Mouse (Mus musculus) forebrain, embryonic 14.5 days (tissue): ENCODE measurements around the gene Nr6a1. TPM values are rescaled to one million over a fixed set of nuclear protein-coding genes. Genes with fewer than 3 reads are reported as not detected.

Source experiments
- ATAC-seq: fragments of 200-750 bp; cut with Nextera tagmentation; 2 replicates; pipeline ENCODE4 v1.8.0; 2017; ENCODE audit warnings: mild to moderate bottlenecking, moderate library complexity
- DNase-seq: peaks from one replicate; pipeline ENCODE4 v3.0.0-alpha.2; 2015; ENCODE audit warnings: low spot score
- H3K27ac ChIP-seq: fragments of 300-500 bp; sonication (generic); 2 replicates; pipeline ENCODE4 v1.5.1; 2014; ENCODE audit warnings: low read depth, mild to moderate bottlenecking, control low read depth, low read length, moderate library complexity
- H3K27me3 ChIP-seq: fragments of 300-500 bp; sonication (generic); replicated peaks from 2 replicates; pipeline ENCODE4 v1.6.1; 2014; ENCODE audit warnings: low read length, control low read depth, mixed read lengths; ENCODE audit not compliant: control insufficient read depth, insufficient read depth
- H3K36me3 ChIP-seq: fragments of 300-500 bp; sonication (generic); 2 replicates; pipeline ENCODE4 v1.6.1; 2014; ENCODE audit warnings: low read length, control low read depth; ENCODE audit not compliant: control insufficient read depth, insufficient read depth
- H3K4me1 ChIP-seq: fragments of 300-500 bp; sonication (generic); 2 replicates; pipeline ENCODE4 v1.6.1; 2014; ENCODE audit warnings: antibody characterized with exemption, low read length, control low read depth; ENCODE audit not compliant: control insufficient read depth, insufficient read depth
- H3K4me2 ChIP-seq: fragments of 300-500 bp; sonication (generic); 2 replicates; pipeline ENCODE4 v1.6.1; 2014; ENCODE audit warnings: mild to moderate bottlenecking, control low read depth, low read length
- H3K4me3 ChIP-seq: fragments of 300-500 bp; sonication (generic); 2 replicates; pipeline ENCODE4 v1.5.1; 2014; ENCODE audit warnings: low read depth, low read length, control low read depth
- H3K9ac ChIP-seq: fragments of 300-500 bp; sonication (generic); 2 replicates; pipeline ENCODE4 v1.6.1; 2014; ENCODE audit warnings: mild to moderate bottlenecking, low read length, control low read depth, moderate library complexity
- H3K9me3 ChIP-seq: fragments of 300-500 bp; sonication (generic); replicated peaks from 2 replicates; pipeline ENCODE4 v1.6.1; 2016; ENCODE audit warnings: low read length, control low read depth, mixed read lengths; ENCODE audit not compliant: control insufficient read depth
- WGBS: fragments of 180-500 bp; shearing (Covaris S2); extraction: QIAGEN DNeasy Blood & Tissue Kit; methylation state at CpG from one replicate; pipeline ENCODE4 v1.1.7; 2014; 5-methylcytosine and 5-hydroxymethylcytosine counted together
- polyA plus RNA-seq: library from polyadenylated mRNA; unstranded; fragments of >200 nt; fragmentation: Nextera tagmentation; extraction: Ambion mirVana; gene quantifications from 2 replicates; pipeline ENCODE4 v1.2.1, GENCODE M21; 2014

The Nr6a1 gene
- polyA plus RNA-seq, 1 experiment from 2014 or later = 0.67 TPM

GRCm38 (mm10) chr2:38964198-38964597 lies 36.7 kb upstream of the Nr6a1 start:
- Histone ChIP-seq H3K36me3 (no peaks in the 10 kb centered on the region), H3K4me2 (no peak overlapping the region), H3K27me3 (no peaks in the 10 kb centered on the region), H3K4me1 (no peaks in the 10 kb centered on the region), H3K4me3 (no peak overlapping the region), H3K27ac (no peak overlapping the region), H3K9me3 (no peaks in the 10 kb centered on the region), H3K9ac (no peak overlapping the region)
- ATAC-seq (no peak), DNase-seq (no peak)
- 38% methylated on average over 4 of the region's 4 CpGs for WGBS

DNA sequence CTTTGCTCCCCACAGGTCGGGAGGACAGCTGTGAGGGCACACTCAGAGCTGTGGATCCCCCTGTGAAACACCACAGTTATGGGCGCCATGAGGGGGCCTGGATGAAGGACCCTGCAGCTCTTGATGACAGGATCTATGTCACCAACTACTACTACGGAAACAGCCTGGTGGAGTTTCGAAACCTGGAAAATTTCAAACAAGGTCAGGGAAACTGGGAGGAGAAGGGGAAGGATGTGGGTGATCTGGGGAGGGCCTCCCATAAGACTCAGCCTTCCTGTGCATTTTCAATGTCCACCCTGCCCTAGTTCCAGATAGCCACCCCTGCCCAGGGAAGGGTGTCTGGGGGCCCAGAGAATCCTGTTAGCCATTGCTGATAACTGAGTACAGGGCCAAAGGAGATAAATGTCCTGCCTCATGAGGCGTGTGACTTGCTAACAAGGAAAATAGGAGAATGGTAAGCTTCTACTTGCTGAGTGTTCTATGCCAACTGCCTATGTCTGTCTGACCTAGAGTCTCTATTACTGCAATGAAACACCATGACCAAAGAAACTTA lies 30.3 kb upstream of the Nr6a1 start:
- Histone ChIP-seq H3K4me2 (no peak overlapping the region), H3K4me1 (no peaks in the 10 kb centered on the region), H3K27ac (no peak overlapping the region), H3K27me3 (no peaks in the 10 kb centered on the region), H3K36me3 (no peaks in the 10 kb centered on the region), H3K9ac (no peak overlapping the region), H3K9me3 (no peaks in the 10 kb centered on the region), H3K4me3 (no peak overlapping the region)
- DNase-seq (no peak), ATAC-seq (no peak)
- WGBS = 84% methylated on average over 5 of the region's 5 CpGs

- no peak for DNase-seq
- no peak for ATAC-seq
- H3K27me3 ChIP-seq = no peaks in the 10 kb centered on the region
- H3K4me3 ChIP-seq = no peak overlapping the region
- H3K9ac ChIP-seq = no peak overlapping the region
- H3K9me3 ChIP-seq = no peaks in the 10 kb centered on the region
- no peaks in the 10 kb centered on the region for H3K36me3 ChIP-seq
- no peak overlapping the region for H3K27ac ChIP-seq
- H3K4me2 ChIP-seq = no peak overlapping the region
- WGBS = 83% methylated on average over 2 of the region's 2 CpGs
- peaks cover 2% of the 10 kb centered on the region; the same call in 1 of the 2 replicates for H3K4me1 ChIP-seq
Observed at GRCm38 (mm10) chr2:38956062-38956461, 28.6 kb upstream of the Nr6a1 start.

DNA sequence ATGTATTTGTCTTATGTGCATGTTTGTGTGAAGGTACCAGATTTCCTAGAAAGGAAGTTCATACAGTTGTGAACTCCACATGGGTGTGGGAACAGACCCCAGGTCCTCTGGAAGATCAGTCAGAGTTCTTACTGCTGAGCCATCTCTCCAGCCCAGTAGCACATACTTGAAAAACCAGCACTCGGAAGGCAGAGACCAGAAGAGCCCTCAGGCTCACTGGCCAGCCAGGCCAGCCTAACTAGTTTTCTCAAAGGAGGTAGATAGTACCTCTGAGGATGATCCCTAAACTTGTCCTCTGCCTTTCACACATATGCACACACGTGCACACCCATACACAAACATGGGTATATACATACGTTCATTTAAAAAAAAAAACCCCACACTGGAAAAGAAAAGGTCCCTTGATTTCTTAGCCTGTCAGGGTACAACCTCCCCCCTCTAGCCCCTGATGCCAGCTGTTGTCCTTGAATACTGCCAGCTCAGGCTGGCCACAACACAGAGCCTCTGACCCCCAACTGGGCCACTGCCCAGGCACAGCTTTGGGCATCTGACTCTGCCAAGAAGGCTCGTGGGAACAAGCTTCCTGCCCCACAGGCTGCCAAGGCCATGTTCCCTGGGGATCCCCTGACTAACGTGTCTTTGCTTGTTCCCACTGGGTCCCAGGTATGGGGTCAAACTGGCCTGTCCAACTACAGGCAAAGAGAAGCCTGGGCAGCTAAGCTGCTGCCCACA lies 25.8 kb upstream of the Nr6a1 start:
- ATAC-seq = no peak
- no peak overlapping the region for H3K9ac ChIP-seq
- H3K4me1 ChIP-seq = peaks cover 10% of the 10 kb centered on the region; the same call in 1 of the 2 replicates
- no peaks in the 10 kb centered on the region for H3K27me3 ChIP-seq
- H3K36me3 ChIP-seq = no peaks in the 10 kb centered on the region
- no peak overlapping the region for H3K4me3 ChIP-seq
- 76% methylated on average over 5 of the region's 5 CpGs for WGBS
- no peak overlapping the region for H3K27ac ChIP-seq
- H3K9me3 ChIP-seq = no peaks in the 10 kb centered on the region
- H3K4me2 ChIP-seq = no peak overlapping the region
- no peak for DNase-seq

- WGBS = 20% methylated on average over 7 of the region's 7 CpGs
- DNase-seq = peak; percentile 91
- H3K9ac ChIP-seq = peak overlapping the region; percentile 3; the same call in 1 of the 2 replicates
Observed at GRCm38 (mm10) chr2:38950281-38950719, 22.8 kb upstream of the Nr6a1 start.

GRCm38 (mm10) chr2:38947566-38947965 lies 20.1 kb upstream of the Nr6a1 start:
- no peaks in the 10 kb centered on the region for H3K9me3 ChIP-seq
- WGBS = 76% methylated on average over 7 of the region's 7 CpGs
- peaks cover 10% of the 10 kb centered on the region; the same call in 1 of the 2 replicates for H3K4me1 ChIP-seq
- no peaks in the 10 kb centered on the region for H3K27me3 ChIP-seq
- H3K36me3 ChIP-seq = no peaks in the 10 kb centered on the region
- no peak overlapping the region for H3K4me3 ChIP-seq
- ATAC-seq (no peak), DNase-seq (no peak)
- no peak overlapping the region for H3K9ac ChIP-seq
- no peak overlapping the region for H3K4me2 ChIP-seq
- H3K27ac ChIP-seq = no peak overlapping the region

More at GRCm38 (mm10) chr2:38950281-38950719, 22.8 kb upstream of the Nr6a1 start:
- Histone ChIP-seq H3K9me3 (no peaks in the 10 kb centered on the region), H3K4me2 (peak overlapping the region; percentile 16; the same call in 1 of the 2 replicates), H3K36me3 (no peaks in the 10 kb centered on the region), H3K27me3 (no peaks in the 10 kb centered on the region), H3K4me3 (no peak overlapping the region), H3K4me1 (peaks cover 10% of the 10 kb centered on the region; the same call in 1 of the 2 replicates), H3K27ac (no peak overlapping the region; the same call in 1 of the 2 replicates)
- ATAC-seq = peak; percentile 98

GRCm38 (mm10) chr2:38944460-38945161 lies 17.1 kb upstream of the Nr6a1 start:
- DNase-seq = no peak
- H3K36me3 ChIP-seq = no peaks in the 10 kb centered on the region
- H3K4me3 ChIP-seq = no peak overlapping the region
- WGBS = 72% methylated on average over 3 of the region's 3 CpGs
- ATAC-seq = no peak
- H3K4me2 ChIP-seq = no peak overlapping the region
- H3K27me3 ChIP-seq = no peaks in the 10 kb centered on the region
- no peaks in the 10 kb centered on the region for H3K9me3 ChIP-seq
- H3K9ac ChIP-seq = no peak overlapping the region
- no peak overlapping the region for H3K27ac ChIP-seq
- H3K4me1 ChIP-seq = no peaks in the 10 kb centered on the region

DNA sequence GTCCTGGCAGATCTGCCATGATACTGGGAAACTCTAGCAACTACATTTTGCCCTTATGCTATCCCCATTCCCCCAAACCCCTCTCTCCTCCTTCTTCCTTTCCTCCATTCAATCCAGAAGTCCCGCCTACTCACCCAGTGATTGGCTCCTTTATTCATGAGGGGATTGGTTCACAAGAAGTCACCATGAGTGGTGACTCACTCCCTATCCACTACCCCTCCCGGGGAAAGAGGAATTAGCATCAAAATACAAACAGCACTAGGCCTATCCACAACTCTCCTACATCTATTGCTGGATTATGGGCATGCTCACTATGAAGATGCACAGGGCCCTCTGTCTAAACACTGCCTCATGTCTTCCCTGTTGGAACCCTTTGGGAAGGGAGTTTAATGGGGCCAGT lies 16.5 kb upstream of the Nr6a1 start:
- no peak overlapping the region for H3K4me3 ChIP-seq
- 35% methylated on average over 2 of the region's 2 CpGs for WGBS
- no peak overlapping the region for H3K9ac ChIP-seq
- ATAC-seq (no peak), DNase-seq (no peak)
- H3K27me3 ChIP-seq = no peaks in the 10 kb centered on the region
- no peak overlapping the region for H3K27ac ChIP-seq
- H3K9me3 ChIP-seq = no peaks in the 10 kb centered on the region
- H3K4me1 ChIP-seq = no peaks in the 10 kb centered on the region
- H3K36me3 ChIP-seq = no peaks in the 10 kb centered on the region
- no peak overlapping the region for H3K4me2 ChIP-seq

DNA sequence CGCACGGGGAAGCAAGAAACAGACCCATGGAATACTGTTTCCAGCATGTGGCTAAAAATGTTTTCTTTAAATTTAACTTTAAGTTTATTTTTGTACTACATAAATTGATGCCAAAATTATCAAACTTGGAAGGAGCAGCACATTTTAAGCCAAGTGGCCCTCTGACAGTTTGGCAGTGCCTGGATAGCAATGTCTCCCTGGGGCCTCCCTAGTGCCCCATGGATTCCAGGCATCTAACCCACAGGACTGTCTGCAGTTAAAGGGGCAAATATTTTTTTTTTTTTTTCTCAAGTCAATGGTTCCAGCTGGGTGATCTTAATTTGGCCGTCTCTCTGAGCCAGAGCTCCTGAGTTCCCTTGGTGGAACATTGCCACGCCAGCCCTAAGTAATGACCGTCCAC lies 15.7 kb upstream of the Nr6a1 start:
- 93% methylated on average over 5 of the region's 5 CpGs for whole genome bisulfite sequencing
- no peak overlapping the region for H3K27ac ChIP-seq
- DNase-seq = no peak
- H3K4me3 ChIP-seq = no peak overlapping the region
- H3K4me1 ChIP-seq = no peaks in the 10 kb centered on the region
- ATAC-seq = no peak
- no peak overlapping the region for H3K4me2 ChIP-seq
- no peaks in the 10 kb centered on the region for H3K9me3 ChIP-seq
- no peak overlapping the region for H3K9ac ChIP-seq
- H3K36me3 ChIP-seq = no peaks in the 10 kb centered on the region
- H3K27me3 ChIP-seq = no peaks in the 10 kb centered on the region
